Mouse (Mus musculus) neural tube, embryonic 11.5 days (tissue): Measurements from ENCODE around the gene Gm43518. TPM values are rescaled to one million over a fixed set of nuclear protein-coding genes. Genes with fewer than 3 reads are reported as not detected.

ENCODE experiments used
- ATAC-seq: fragments of 200-750 bp; cut with Nextera tagmentation; 2 replicates; pipeline ENCODE4 v1.8.0; 2017; ENCODE audit warnings: moderate number of reproducible peaks, mild to moderate bottlenecking, moderate TSS enrichment, moderate library complexity; ENCODE audit not compliant: insufficient read depth, low FRiP score, low TSS enrichment
- DNase-seq: peaks from one replicate; pipeline ENCODE4 v3.0.0-alpha.2; 2015; ENCODE audit warnings: low spot score
- H3K27ac ChIP-seq: fragments of 300-500 bp; sonication (generic); 2 replicates; pipeline ENCODE4 v1.5.1; 2014; ENCODE audit warnings: low read depth, mild to moderate bottlenecking, low read length
- H3K27me3 ChIP-seq: fragments of 300-500 bp; sonication (generic); 2 replicates; pipeline ENCODE4 v1.6.1; 2014; ENCODE audit warnings: mild to moderate bottlenecking, low read length, mixed read lengths; ENCODE audit not compliant: control insufficient read depth, insufficient read depth
- H3K36me3 ChIP-seq: fragments of 300-500 bp; sonication (generic); 2 replicates; pipeline ENCODE4 v1.6.1; 2014; ENCODE audit warnings: mild to moderate bottlenecking, low read length, moderate library complexity, mixed read lengths; ENCODE audit not compliant: control insufficient read depth, insufficient read depth
- H3K4me1 ChIP-seq: fragments of 300-500 bp; sonication (generic); 2 replicates; pipeline ENCODE4 v1.6.1; 2014; ENCODE audit warnings: low read length, mixed read lengths; ENCODE audit not compliant: control insufficient read depth, insufficient read depth
- H3K4me2 ChIP-seq: fragments of 300-500 bp; sonication (generic); 2 replicates; pipeline ENCODE4 v1.6.1; 2014; ENCODE audit warnings: low read depth, mild to moderate bottlenecking, moderate library complexity
- H3K4me3 ChIP-seq: fragments of 300-500 bp; sonication (generic); 2 replicates; pipeline ENCODE4 v1.5.1; 2014; ENCODE audit warnings: low read depth, low read length
- H3K9ac ChIP-seq: fragments of 300-500 bp; sonication (generic); 2 replicates; pipeline ENCODE4 v1.6.1; 2014; ENCODE audit warnings: mild to moderate bottlenecking, low read length
- H3K9me3 ChIP-seq: fragments of 300-500 bp; sonication (generic); 2 replicates; pipeline ENCODE4 v1.6.1; 2016; ENCODE audit warnings: low read length; ENCODE audit not compliant: control insufficient read depth
- WGBS: fragments of 180-500 bp; shearing (Covaris S2); extraction: QIAGEN DNeasy Blood & Tissue Kit; methylation state at CpG from one replicate; pipeline ENCODE4 v1.1.7; 2014; 5-methylcytosine and 5-hydroxymethylcytosine counted together
- polyA plus RNA-seq: library from polyadenylated mRNA; unstranded; fragments of >200 nt; fragmentation: Nextera tagmentation; extraction: Ambion mirVana; gene quantifications from 2 replicates; pipeline ENCODE4 v1.2.1, GENCODE M21; 2014

Gm43518 gene
- polyA plus RNA-seq, 1 experiment from 2014 or later, result not detected

- no peak for ATAC-seq
- peaks cover 3% of the 10 kb centered on the region; the same call in 1 of the 2 replicates for H3K36me3 ChIP-seq
- WGBS, result 94% methylated on average over 3 of the region's 3 CpGs
- H3K4me1 ChIP-seq, result no peaks in the 10 kb centered on the region
- no peak overlapping the region for H3K4me2 ChIP-seq
- H3K4me3 ChIP-seq, result no peak overlapping the region
- no peak overlapping the region for H3K9ac ChIP-seq
- no peaks in the 10 kb centered on the region for H3K27me3 ChIP-seq
- no peak overlapping the region for H3K27ac ChIP-seq
- no peaks in the 10 kb centered on the region for H3K9me3 ChIP-seq
- no peak for DNase-seq
Observed at GRCm38 (mm10) chr5:123914852-123915251, 12.4 kb upstream of the Gm43518 start.

DNA sequence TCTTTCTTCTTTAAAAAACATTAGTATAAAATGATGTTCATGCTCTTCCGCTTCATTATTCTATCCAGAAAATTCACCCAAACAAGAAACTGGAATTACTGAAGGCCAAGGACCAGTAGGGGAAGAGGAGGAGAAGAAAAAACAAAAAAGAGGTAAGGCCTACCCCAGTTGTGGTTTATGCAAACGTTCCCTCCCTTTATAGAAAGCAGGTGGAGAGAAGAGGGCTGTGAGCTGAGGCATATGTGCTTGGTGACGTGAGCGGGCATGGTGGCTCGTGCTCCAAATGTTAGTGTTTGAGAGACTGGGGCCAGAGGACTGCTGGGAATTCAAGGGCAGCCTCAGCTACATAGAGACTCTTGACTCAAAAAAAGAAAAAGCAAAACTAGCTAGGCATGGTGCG is 5.1 kb upstream of the Gm43518 start:
- Histone ChIP-seq H3K27me3 (no peaks in the 10 kb centered on the region), H3K4me3 (no peak overlapping the region), H3K9ac (no peak overlapping the region), H3K36me3 (peaks cover 11% of the 10 kb centered on the region), H3K9me3 (no peaks in the 10 kb centered on the region), H3K27ac (no peak overlapping the region), H3K4me1 (no peaks in the 10 kb centered on the region), H3K4me2 (no peak overlapping the region)
- DNase-seq, result no peak
- no peak for ATAC-seq
- 95% methylated on average over 6 of the region's 6 CpGs for WGBS

DNA sequence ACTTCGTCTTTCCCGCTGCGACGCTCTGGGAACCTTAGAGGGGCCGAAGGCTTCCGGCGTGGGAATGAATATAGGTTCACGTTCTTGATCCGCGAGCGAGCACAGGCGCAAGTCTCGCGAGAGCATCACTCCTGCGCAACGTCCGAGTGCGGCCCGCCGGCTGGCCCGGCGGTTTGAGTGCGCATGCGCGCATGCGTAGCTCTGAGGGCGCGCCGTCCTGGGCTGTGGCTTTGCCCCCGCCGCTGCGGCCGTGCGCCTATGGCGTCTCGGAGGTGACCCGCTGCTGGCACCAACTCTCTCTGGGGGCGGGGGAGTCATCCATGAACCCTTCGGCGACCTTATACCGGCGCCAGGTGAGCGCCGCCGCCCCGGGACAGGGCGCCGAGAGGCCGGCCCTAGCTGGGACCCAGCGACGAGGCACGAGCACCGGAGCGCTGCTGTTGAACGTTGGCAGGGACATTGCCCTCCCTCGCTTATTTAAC is 3.3 kb downstream of the Gm43518 start, which contains the start of gene Ccdc62:
TSS of gene Ccdc62 (plus strand) at position 172 of the 482 bp plus-strand sequence.
- DNase-seq (peak; percentile 98), ATAC-seq (peak; percentile 97)
- Histone ChIP-seq H3K36me3 (peaks cover 4% of the 10 kb centered on the region), H3K27ac (peak within 1 kb of the TSS; percentile 73), H3K4me1 (no peaks in the 10 kb centered on the region), H3K9ac (peak within 1 kb of the TSS; percentile 87), H3K9me3 (no peaks in the 10 kb centered on the region), H3K27me3 (no peaks in the 10 kb centered on the region), H3K4me2 (peak within 1 kb of the TSS; percentile 79), H3K4me3 (peak within 1 kb of the TSS; percentile 49)
- under 1% methylated on average over 56 of the region's 56 CpGs for WGBS

DNA sequence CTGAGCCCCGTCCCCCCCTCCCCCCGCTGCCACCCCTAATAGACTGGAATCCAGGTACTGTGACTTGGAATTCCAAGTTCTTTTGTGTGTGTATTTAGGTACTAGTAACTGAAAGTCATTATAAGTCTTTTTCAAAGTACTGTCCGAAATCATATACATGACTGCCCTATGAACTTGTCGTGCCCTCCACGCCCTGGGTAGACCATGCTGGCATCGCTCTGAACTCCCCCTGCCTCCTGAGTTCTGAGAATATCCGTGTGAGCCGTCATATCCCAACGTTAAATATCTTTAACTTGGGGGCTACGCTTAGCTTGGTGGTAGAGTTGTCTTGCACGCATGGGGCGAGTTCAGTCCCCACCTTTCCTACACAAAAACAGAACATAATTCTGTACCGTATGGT is 3.9 kb downstream of the Gm43518 start:
- Histone ChIP-seq H3K4me2 (peak overlapping the region; percentile 79), H3K9me3 (no peaks in the 10 kb centered on the region), H3K4me1 (no peaks in the 10 kb centered on the region), H3K27me3 (no peaks in the 10 kb centered on the region), H3K9ac (peak overlapping the region; percentile 87), H3K27ac (no peak overlapping the region), H3K4me3 (peak overlapping the region; percentile 49), H3K36me3 (peaks cover 3% of the 10 kb centered on the region)
- DNase-seq, result no peak
- 52% methylated on average over 13 of the region's 13 CpGs for WGBS
- ATAC-seq, result peak; percentile 32; the same call in 1 of the 2 replicates

GRCm38 (mm10) chr5:123932927-123933326 is 5.7 kb downstream of the Gm43518 start:
- Histone ChIP-seq H3K36me3 (no peaks in the 10 kb centered on the region; the same call in 1 of the 2 replicates), H3K9me3 (no peaks in the 10 kb centered on the region), H3K27ac (no peak overlapping the region), H3K27me3 (no peaks in the 10 kb centered on the region), H3K4me3 (no peak overlapping the region), H3K4me2 (no peak overlapping the region), H3K9ac (no peak overlapping the region), H3K4me1 (no peaks in the 10 kb centered on the region)
- no peak for ATAC-seq
- DNase-seq, result no peak

DNA sequence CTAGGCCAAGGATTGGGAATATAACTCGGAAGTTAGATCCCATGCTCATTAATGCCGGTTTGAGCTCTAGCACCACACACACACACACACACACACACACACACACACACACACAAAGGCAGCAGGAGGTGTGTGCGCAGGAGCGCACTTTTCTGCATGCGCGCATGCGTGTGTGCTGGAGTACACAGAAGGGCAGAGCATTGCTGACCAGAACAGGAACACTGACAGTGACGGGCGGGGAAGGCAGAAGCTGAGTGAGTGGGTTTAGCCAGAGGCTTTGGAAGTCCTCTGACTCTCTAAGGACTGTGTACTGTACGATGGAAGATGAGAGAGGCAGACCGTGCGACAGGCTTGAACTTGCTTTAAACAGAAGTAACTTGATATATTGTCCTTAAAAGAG is 6.3 kb downstream of the Gm43518 start:
- H3K4me2 ChIP-seq, result no peak overlapping the region
- H3K36me3 ChIP-seq, result no peaks in the 10 kb centered on the region; the same call in 1 of the 2 replicates
- WGBS, result 95% methylated on average over 12 of the region's 12 CpGs
- H3K27ac ChIP-seq, result no peak overlapping the region
- no peaks in the 10 kb centered on the region for H3K4me1 ChIP-seq
- no peaks in the 10 kb centered on the region for H3K9me3 ChIP-seq
- DNase-seq, result no peak
- H3K9ac ChIP-seq, result no peak overlapping the region
- no peaks in the 10 kb centered on the region for H3K27me3 ChIP-seq
- ATAC-seq, result no peak
- no peak overlapping the region for H3K4me3 ChIP-seq

- no peaks in the 10 kb centered on the region for H3K9me3 ChIP-seq
- ATAC-seq (no peak), DNase-seq (peak; percentile 49)
- H3K4me2 ChIP-seq, result no peak overlapping the region
- no peak overlapping the region for H3K4me3 ChIP-seq
- WGBS, result 46% methylated on average over 18 of the region's 18 CpGs
- no peaks in the 10 kb centered on the region for H3K4me1 ChIP-seq
- no peak overlapping the region for H3K9ac ChIP-seq
- H3K27me3 ChIP-seq, result no peaks in the 10 kb centered on the region
- H3K27ac ChIP-seq, result no peak overlapping the region
- no peaks in the 10 kb centered on the region for H3K36me3 ChIP-seq
Observed at GRCm38 (mm10) chr5:123933957-123934591, 6.9 kb downstream of the Gm43518 start.

DNA sequence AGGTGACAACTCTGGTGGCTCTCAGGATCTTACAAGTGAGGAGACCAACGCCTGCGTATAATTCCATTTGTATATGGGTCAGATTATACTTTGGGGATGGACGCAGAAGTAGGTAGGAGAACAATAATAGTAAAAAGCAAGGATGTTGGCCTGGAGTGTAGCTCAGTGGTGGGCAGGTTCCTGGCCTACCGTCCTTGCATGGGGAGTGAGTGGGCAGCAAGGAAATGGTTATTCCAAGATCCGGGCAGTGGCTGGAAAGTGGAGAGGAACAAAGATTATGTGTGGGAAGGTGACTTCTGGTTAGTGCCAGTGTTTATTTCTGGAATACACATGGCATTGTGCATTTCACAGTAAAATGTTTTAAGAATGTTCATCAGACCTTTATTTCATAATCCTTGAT is 8.7 kb downstream of the Gm43518 start:
- no peak for ATAC-seq
- Histone ChIP-seq H3K9me3 (no peaks in the 10 kb centered on the region), H3K4me2 (no peak overlapping the region), H3K36me3 (no peaks in the 10 kb centered on the region), H3K27me3 (no peaks in the 10 kb centered on the region), H3K4me1 (no peaks in the 10 kb centered on the region), H3K9ac (no peak overlapping the region), H3K27ac (no peak overlapping the region), H3K4me3 (no peak overlapping the region)
- 94% methylated on average over 5 of the region's 5 CpGs for WGBS
- DNase-seq, result no peak

- Histone ChIP-seq H3K9me3 (no peaks in the 10 kb centered on the region), H3K9ac (no peak overlapping the region), H3K27ac (no peak overlapping the region), H3K27me3 (no peaks in the 10 kb centered on the region), H3K36me3 (no peaks in the 10 kb centered on the region), H3K4me2 (no peak overlapping the region), H3K4me1 (no peaks in the 10 kb centered on the region), H3K4me3 (no peak overlapping the region)
- DNase-seq (no peak), ATAC-seq (no peak)
- 86% methylated on average over 5 of the region's 5 CpGs for WGBS
Observed at GRCm38 (mm10) chr5:123938479-123938878, 11.3 kb downstream of the Gm43518 start.
